7 mouse cellular contexts compared by ENCODE assay signal in the genomic region with DNA sequence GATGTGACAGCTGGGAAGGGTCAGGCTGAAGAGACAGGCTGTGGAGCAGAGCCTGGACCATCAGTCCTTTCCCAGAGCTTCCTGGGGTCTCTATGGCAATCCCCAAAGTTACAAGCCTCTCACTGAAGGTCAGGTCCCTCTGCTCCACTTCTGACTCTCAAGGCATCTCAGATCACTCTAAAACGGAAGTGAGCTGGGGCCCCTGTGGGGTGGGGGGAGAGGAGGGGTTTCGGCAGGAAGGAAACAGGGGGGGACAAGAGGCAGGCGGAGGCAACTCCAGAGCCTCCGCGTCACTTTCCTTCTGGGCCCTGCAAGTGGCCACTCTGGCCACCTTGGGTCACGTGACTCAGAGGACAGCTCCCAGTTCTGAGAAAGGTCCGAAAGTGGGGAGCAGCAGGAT. TPM values are rescaled to one million over a fixed set of nuclear protein-coding genes. Genes with fewer than 3 reads are reported as not detected.
A peak's percentile ranks its signal among the peaks of the same experiment; 100 is the strongest.
DNase-seq lines count a peak whose midpoint lies in the region; ATAC-seq and TF ChIP-seq lines count a peak whose summit lies in the region.

No protein-coding gene starts in this region.

- H3K27ac ChIP-seq in bone marrow, adult 2 months (ENCODE audit: control insufficient read depth, insufficient read depth, low read depth, low read length, poor library complexity), result peak overlapping the region; percentile 79

- no peak for TF ChIP-seq CTCF in bone marrow, adult 2 months (IDR thresholded peaks at IDR 0.05; ENCODE audit: control insufficient read depth, insufficient read depth, low read length)

- TF ChIP-seq POLR2A in bone marrow, adult 2 months (IDR thresholded peaks at IDR 0.05; ENCODE audit: borderline replicate concordance, control insufficient read depth, low read depth, low read length), result peak; percentile 31; the same call in 1 of the 2 replicates

- peak overlapping the region; percentile 57 for H3K4me3 ChIP-seq in bone marrow, adult 2 months (replicated peaks; ENCODE audit: control insufficient read depth, low read depth, low read length)

- DNase-seq in kidney, postnatal 10 days, result peak; percentile 75
- peak; percentile 59 to 77 for DNase-seq in lung, postnatal 4 days
- DNase-seq in thymus, postnatal 25 days, result peak; percentile 86
- no peak for DNase-seq in adrenal gland, adult 18-20 months (ENCODE audit: low spot score in 2 of 2)
- DNase-seq in frontal cortex, postnatal 14 days (ENCODE audit: low spot score in 2 of 2), result no peak

- H3K4me1 ChIP-seq in bone marrow, adult 2 months (ENCODE audit: control insufficient read depth, insufficient read depth, low read length), result peaks cover 8% of the 10 kb centered on the region; the same call in 1 of the 2 replicates

- ATAC-seq in granulocyte monocyte progenitor cell, adult 5-6 weeks (replicated peaks; ENCODE audit: poor library complexity, severe bottlenecking), result peak; percentile 69

- under 1% methylated on average over 7 of the region's 7 CpGs for WGBS in bone marrow, adult 2 months

RNA-seq across cellular contexts. Expression of gene Lgals9, which starts 38.6 kb away (rescaled TPM):
- 54.4 and 58.6 TPM in 2 replicates for polyA plus RNA-seq in bone marrow, adult 2 months (2011; ENCODE audit: insufficient read depth, insufficient read length, low replicate concordance, missing spikeins)
- 273 and 289 TPM in 2 replicates for total RNA-seq in granulocyte monocyte progenitor cell, adult 5-6 weeks (2014; fragmentation: Nextera tagmentation)
- 68.6 and 84.9 TPM in 2 replicates for total RNA-seq in granulocyte monocyte progenitor cell, adult 5-6 weeks (2017)
- 10 to 100 TPM; 20.9 to 23.1 TPM for total RNA-seq in adrenal gland, adult 18-20 months (2021)

Comparison
In these comparisons a context has a peak if more than half of its experiments do, and no peak if none do; other contexts are left out.
1. DNase-seq: peak in kidney, postnatal 10 days (single experiment), lung, postnatal 4 days (2 of 2) and thymus, postnatal 25 days (single experiment); none in adrenal gland, adult 18-20 months (0 of 2) and frontal cortex, postnatal 14 days (0 of 2).